Comparison of ENCODE assay signal across 8 mouse cellular contexts in the genomic region with DNA sequence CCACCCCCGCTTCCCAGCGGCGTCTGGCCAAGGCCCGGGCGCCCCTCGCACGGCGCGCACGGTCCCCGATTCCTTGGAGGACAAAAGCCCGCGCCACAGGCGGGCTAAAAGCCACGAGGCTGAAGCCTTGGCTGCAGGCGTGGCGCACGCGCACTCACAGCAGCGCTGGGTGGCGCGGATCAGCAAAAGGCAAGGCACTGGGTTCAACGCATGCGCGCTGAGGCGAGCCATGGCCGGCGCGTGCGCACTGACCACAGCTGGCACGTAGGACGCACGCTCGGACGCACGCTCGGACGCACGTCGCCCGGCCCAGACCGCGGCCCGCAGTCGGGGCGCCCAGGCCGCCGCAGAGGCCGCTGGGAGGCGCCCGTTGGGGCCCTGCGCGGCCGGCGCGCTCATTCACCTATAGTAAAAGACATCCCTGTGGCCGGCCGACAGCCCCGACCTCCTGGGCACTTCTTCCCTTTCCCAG. TPM values are rescaled to one million over a fixed set of nuclear protein-coding genes. Genes with fewer than 3 reads are reported as not detected.
DNase-seq lines count a peak whose midpoint lies in the region; ATAC-seq lines count a peak whose summit lies in the region.

No protein-coding gene starts in this region.

- ATAC-seq in frontal cortex, adult (ENCODE audit: low TSS enrichment) = peak; percentile 56
- peak; percentile 87 for ATAC-seq in hindbrain, embryonic 11.5 days (ENCODE audit: low FRiP score)

- peak; percentile 88 for DNase-seq in MEL-GATA-1-ER (ENCODE audit: extremely low read depth, low read depth)
- DNase-seq in cerebellum, adult 8-10 months = peak; percentile 98
- DNase-seq in hindbrain, embryonic 11.5 days (ENCODE audit: low spot score) = peak; percentile 100
- DNase-seq in layer of hippocampus, postnatal 10 days (ENCODE audit: low spot score in 2 of 2) = peak; percentile 97 to 98
- peak; percentile 99 for DNase-seq in lung, postnatal 10 days
- DNase-seq in ovary, postnatal 36 days (ENCODE audit: low spot score) = peak; percentile 98
- peak; percentile 96 for DNase-seq in thymus, postnatal 25 days

- peaks cover 14% of the 10 kb centered on the region for H3K4me1 ChIP-seq in hindbrain, embryonic 11.5 days (replicated peaks; ENCODE audit: control insufficient read depth, insufficient read depth, low read length)

- 0% methylated on average over 57 of the region's 59 CpGs for WGBS in hindbrain, embryonic 11.5 days

- peak overlapping the region; percentile 96 for H3K9ac ChIP-seq in hindbrain, embryonic 11.5 days (ENCODE audit: low read depth, low read length)

- peak overlapping the region; percentile 75 for H3K4me3 ChIP-seq in hindbrain, embryonic 11.5 days (ENCODE audit: low read depth, low read length)

- H3K4me2 ChIP-seq in hindbrain, embryonic 11.5 days (replicated peaks; ENCODE audit: low read depth, low read length) = peak overlapping the region; percentile 85

- H3K27me3 ChIP-seq in hindbrain, embryonic 11.5 days (ENCODE audit: control insufficient read depth, insufficient read depth, low read length) = no peaks in the 10 kb centered on the region

- peak overlapping the region; percentile 99 for H3K27ac ChIP-seq in hindbrain, embryonic 11.5 days (ENCODE audit: low read depth, low read length)

- H3K36me3 ChIP-seq in hindbrain, embryonic 11.5 days (ENCODE audit: control insufficient read depth, insufficient read depth, low read length) = peaks cover 15% of the 10 kb centered on the region

- H3K9me3 ChIP-seq in hindbrain, embryonic 11.5 days (ENCODE audit: control insufficient read depth, low read length) = no peaks in the 10 kb centered on the region

RNA-seq across cellular contexts. Expression of gene Mbd3, which starts 0.6 kb away (rescaled TPM):
- polyA plus RNA-seq in hindbrain, embryonic 11.5 days (2014; fragmentation: Nextera tagmentation; extraction: Ambion mirVana) = 227 and 240 TPM in 2 replicates
- 100 to 1,000 TPM; 119 to 129 TPM for total RNA-seq in layer of hippocampus, postnatal 10 days (2021)

RNA-seq across cellular contexts. Expression of gene Uqcr11, which starts 7.9 kb away (rescaled TPM):
- polyA plus RNA-seq in hindbrain, embryonic 11.5 days (2014; fragmentation: Nextera tagmentation; extraction: Ambion mirVana) = 466 and 480 TPM in 2 replicates
- 100 to 1,000 TPM; 503 to 527 TPM for total RNA-seq in layer of hippocampus, postnatal 10 days (2021)

RNA-seq across cellular contexts. Expression of gene Mex3d, which starts 11.3 kb away (rescaled TPM):
- 13.4 and 14.7 TPM in 2 replicates for polyA plus RNA-seq in hindbrain, embryonic 11.5 days (2014; fragmentation: Nextera tagmentation; extraction: Ambion mirVana)
- total RNA-seq in layer of hippocampus, postnatal 10 days (2021) = 10 to 100 TPM; 33.6 to 36.6 TPM

RNA-seq across cellular contexts. Expression of gene Tcf3, which starts 34.7 kb away (rescaled TPM):
- 110 and 130 TPM in 2 replicates for polyA plus RNA-seq in hindbrain, embryonic 11.5 days (2014; fragmentation: Nextera tagmentation; extraction: Ambion mirVana)
- 10 to 100 TPM; 36.1 to 42.9 TPM for total RNA-seq in layer of hippocampus, postnatal 10 days (2021)

RNA-seq across cellular contexts. Expression of gene Plk5, which starts 42.5 kb away (rescaled TPM):
- 0.11 and 0.14 TPM in 2 replicates for polyA plus RNA-seq in hindbrain, embryonic 11.5 days (2014; fragmentation: Nextera tagmentation; extraction: Ambion mirVana)
- total RNA-seq in layer of hippocampus, postnatal 10 days (2021) = 1 to 10 TPM; 1.7 to 3.8 TPM

Comparison
In these comparisons a context has a peak if more than half of its experiments do, and no peak if none do; other contexts are left out.
1. Peak in every context shown above with its lines: DNase-seq, ATAC-seq, H3K4me3 ChIP-seq and H3K27ac ChIP-seq.